Mouse (Mus musculus) natural killer cell, adult 2 months (primary cell): ENCODE data around the gene M1ap.

ENCODE experiments used
- DNase-seq, 2 experiments: peaks; one replicate each; pipeline ENCODE4 v3.0.0; 2022; ENCODE audit warnings: low spot score in 2 of 2

Gene M1ap

GRCm38 (mm10) chr6:83006114-83006513 lies 59.4 kb downstream of the M1ap start:
- DNase-seq: no peak

DNA sequence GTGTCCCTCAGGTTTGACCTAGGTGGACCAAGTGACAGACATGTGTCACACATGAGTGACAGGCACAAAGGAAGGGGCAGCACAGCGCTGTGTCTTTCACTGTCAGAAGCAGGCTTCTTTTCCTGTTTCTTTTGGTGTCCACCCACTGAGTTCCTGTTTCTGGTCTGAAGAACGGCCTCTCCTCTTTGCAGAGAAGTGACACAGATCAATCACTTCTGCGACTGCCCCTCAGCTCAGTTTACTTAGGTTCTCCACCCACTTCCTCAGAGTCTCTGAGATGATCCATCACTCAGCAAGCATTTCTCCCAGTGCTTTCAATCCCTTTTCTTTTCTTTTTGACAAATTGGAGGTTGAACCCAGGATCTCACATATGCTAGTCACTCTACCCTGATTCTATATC lies 62.0 kb downstream of the M1ap start:
- DNase-seq: peak; percentile 18 to 21

GRCm38 (mm10) chr6:83010010-83010409 lies 63.3 kb downstream of the M1ap start:
- peak; percentile 24 to 34 for DNase-seq

GRCm38 (mm10) chr6:83011255-83011654 lies 64.6 kb downstream of the M1ap start:
- DNase-seq: no peak

- DNase-seq: no peak
Observed at GRCm38 (mm10) chr6:83011756-83012155, 65.1 kb downstream of the M1ap start.

- peak; percentile 36 to 42 for DNase-seq
Observed at GRCm38 (mm10) chr6:83013444-83013843, 66.7 kb downstream of the M1ap start.

DNA sequence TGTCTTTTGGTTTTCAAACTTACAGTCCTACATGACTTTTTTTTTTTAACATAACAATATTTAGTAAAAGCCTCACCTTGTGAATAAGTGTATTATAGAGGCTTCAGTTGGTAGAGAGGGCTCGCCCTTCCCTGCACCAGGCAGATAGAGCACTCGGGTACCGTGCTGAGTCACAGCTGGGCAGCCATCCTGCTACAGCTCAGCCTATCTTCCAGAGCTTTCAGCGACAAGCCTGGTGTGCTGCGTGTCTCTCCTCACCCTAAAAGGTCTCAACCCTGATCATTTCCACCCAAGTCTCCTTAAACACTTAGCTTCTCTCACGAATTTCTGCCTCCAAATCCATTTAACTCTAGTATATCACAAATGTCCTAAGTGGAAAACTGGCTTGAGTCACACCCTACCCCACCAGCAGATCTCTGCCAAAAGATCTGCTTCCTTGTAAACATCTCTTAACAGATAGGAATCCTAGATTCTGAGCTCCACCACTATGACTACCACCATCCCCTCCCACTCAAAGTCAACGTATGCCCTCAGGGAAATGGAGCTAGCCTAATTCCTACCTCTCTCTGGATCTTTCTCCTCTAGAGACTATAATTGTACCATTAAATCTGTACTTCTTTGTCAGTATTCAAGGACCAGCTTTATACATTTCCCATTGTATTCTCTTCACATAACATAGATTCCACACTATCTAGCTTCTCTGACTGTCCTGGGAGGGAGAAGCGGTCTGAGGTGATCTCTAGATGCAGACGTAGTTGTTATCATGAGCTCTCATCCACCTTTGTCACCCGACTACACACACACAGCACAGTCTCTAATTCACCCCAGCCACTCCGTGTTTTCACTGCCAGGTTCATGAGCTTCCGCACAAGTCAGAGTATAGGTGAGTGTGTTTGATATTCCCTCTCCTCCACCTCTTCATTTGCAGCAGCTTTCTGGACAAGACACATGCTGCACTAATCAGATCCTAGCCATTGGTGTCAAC lies 68.1 kb downstream of the M1ap start:
- no peak for DNase-seq

DNA sequence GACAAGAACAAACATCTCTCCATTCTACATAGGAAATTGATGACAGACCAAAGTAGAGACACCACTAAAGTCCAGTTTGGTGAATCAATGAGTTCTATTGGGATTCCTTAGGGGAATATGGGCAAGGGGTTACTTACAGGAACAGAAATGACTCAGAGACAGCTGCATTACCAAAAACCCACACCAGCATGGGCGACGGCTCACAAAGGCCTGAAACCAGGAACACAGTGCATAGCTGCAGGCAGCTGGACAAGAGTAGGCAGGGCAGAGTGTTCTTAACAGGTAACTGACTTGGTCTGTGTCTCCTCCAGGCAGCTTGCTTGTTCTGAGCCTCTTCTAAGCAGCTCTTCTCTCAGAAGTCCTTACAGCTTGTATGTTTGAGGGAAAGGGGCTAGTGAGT lies 69.0 kb downstream of the M1ap start:
- DNase-seq: no peak

DNA sequence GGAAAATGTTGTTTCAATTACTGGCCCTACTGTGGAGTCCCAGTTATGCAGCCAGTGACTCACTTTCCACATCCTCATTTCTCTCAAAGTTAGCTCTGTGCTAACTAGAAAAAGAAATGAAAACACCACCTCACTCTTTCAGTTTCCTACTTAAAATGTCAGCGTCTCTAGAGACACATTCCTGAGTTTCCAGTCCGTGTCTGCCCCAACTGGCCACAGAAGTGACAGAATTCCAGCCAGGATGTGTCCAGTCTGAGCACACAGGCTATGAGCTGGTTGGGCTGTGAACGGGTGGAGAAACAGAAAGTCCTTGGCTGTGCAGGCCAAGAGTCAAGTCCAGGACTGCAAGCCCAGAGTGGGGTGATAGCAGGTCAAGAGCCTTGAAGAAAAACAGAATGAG lies 70.5 kb downstream of the M1ap start:
- no peak for DNase-seq

DNA sequence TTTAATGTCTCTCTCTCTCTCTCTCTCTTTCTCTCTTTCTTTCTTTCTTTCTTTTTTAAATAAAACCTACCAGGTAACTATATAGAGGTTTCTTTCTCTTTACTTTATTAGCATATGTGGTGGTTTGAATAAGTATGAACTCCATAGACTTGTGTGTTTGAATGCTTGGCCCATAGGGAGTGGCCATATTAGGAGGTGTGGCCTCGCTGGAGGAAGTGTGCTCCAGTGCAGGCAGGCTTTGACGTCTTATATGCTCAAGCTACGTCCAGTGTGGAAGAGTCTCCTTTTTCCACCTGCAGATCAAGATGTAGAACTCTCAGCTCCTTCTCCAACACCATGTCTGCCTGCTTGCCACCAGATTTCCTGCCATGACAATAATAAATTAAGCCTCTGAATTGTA lies 72.3 kb downstream of the M1ap start:
- DNase-seq: no peak

DNA sequence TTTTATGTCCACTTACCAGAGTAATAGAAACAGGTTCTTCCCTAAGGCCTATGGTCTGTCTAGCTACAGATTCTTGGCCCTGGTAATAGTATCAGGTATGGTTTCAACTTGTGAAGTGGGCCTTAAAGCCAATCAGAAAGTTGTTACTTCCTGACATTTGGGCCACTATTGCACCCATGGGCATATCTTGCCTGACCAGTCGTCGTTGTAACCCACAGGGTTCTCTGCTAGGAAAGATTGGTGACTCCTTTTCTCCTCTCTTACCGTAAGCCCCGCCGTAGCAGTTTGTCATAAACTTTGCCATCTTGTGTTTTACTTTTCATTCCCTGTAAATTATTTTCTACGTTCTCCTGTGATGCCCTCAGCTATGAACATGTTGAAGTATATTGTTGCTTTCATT lies 73.4 kb downstream of the M1ap start:
- DNase-seq: no peak

DNA sequence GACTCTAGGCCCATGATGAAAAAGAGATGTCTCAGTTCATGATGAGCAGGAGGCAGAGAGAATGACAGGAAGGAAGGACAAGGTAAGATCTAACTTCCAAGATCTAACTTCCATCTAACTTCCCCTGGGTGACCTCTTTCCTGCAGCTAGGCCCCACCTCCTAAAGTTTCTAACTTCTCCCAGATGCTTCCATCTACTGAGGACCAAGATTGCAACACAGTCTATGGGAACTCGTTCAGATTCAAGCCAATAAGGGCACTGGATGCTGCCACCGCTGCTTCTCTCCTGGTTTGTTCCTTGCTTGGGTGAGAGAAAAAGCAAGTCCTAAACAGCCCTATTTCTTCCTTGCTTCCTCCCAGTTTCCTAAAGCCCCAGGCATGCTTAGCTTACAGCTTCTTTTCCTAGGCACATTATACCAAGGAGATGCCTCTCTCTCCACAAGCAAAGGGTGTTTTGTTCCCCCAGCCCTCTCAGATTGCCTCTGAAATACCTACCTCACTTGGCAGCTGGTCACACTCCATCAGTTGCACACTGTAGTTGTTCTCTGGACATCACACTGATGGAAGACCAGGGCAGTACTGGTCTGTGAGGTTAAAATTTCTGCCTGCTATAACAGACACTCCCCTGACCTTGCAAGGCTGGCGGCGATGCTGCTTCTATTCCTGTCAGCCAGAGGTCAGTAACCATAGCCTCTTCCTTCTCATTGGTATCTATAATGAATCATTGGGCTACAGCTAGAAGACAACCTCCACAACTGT lies 74.3 kb downstream of the M1ap start:
- DNase-seq: no peak

GRCm38 (mm10) chr6:83023008-83023407 lies 76.3 kb downstream of the M1ap start:
- DNase-seq: no peak

- no peak for DNase-seq
Observed at GRCm38 (mm10) chr6:83023786-83024185, 77.1 kb downstream of the M1ap start.

GRCm38 (mm10) chr6:83024421-83024820 lies 77.7 kb downstream of the M1ap start:
- no peak for DNase-seq

- DNase-seq: no peak
Observed at GRCm38 (mm10) chr6:83025221-83025620, 78.5 kb downstream of the M1ap start.

DNA sequence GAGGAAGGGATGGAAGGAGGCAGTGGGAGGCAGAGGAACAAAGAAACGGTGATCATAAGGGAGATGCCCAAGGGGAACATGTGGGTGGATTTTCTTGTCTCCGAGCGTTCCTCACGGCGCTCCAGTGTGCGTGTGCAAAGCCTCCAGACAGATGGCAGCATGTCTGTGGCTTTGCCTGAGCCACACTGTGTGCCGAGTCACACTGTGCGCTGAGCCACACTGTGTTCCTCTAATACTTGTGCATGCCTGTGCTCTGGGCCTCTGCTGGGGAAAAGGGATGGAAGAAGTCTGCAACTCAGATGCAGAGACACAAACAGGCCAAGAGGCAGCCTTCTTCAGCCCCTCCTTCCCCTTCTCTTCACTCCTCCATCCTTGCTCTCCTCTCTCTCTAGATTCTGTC lies 80.6 kb downstream of the M1ap start:
- DNase-seq: no peak

GRCm38 (mm10) chr6:83027706-83028105 lies 81.0 kb downstream of the M1ap start:
- DNase-seq: no peak

DNA sequence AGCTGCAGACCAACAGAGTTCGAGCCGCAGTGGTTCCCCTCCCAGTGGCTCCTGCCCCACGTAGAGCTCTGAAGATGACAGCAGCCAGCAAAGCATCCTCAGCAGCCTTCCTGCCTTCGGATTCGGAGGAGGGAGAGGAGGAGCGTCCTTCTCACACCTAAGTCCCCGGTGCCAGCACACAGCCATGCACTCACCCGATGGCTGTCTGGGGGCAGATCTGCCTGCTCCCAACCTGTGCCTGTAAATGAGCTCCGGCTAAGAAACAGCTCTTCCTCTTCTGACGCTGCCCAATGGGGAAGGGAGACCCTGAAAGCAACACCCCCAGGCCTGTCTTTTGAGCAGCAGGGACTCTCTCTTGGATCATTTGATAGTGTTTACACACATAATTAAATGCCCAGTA lies 83.1 kb downstream of the M1ap start:
- DNase-seq: no peak

DNA sequence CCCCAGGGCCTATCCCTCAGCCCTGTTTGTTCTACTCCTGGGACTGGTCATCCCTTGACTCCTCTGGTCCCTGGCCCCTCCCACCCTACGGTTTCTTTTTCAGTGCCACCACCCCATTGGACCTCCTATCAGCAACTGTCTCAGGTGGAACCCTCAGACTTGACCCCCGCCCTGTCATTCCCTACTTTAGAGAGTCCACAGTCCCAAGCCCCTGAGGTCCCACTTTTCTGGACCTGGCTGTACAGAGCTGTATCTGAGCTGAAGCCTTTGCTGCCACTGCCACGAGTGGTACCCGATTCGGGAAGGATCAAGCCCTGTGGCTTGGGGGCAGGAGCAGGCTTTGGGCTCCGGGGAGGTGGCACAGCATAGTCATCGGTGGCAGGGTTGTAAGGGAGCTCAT lies 84.4 kb downstream of the M1ap start:
- DNase-seq: no peak

- DNase-seq: no peak
Observed at GRCm38 (mm10) chr6:83031921-83032590, 85.4 kb downstream of the M1ap start.

GRCm38 (mm10) chr6:83032769-83033191 lies 86.1 kb downstream of the M1ap start:
- DNase-seq: peak; percentile 54 to 58
